Mouse (Mus musculus) right cerebral cortex, postnatal 25 days (tissue): ENCODE results near the gene Lrrc49.

Experiments used
- DNase-seq: peaks from one replicate; pipeline ENCODE4 v3.0.0; 2022

Lrrc49 gene

DNA sequence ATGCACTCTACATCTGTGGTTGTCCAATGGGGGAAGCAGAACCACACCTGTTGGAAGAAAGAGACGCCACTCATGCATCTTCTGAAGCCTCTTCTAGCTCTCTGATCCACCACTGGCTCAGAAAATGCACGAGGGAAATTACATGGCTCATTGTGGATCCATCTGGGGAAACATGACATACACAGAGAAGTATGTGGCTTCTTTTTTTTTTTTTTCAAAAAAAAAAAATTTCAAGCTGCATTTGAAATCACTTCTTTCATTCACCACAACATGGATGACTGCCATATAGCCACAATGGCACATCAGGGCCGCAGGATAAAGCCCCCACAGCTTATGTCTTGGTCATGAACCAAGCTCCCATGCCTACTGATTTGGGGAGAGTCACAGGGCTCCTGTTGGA, 159.7 kb downstream of the Lrrc49 start:
- DNase-seq = no peak

GRCm38 (mm10) chr9:60527836-60528235, 160.1 kb downstream of the Lrrc49 start:
- no peak for DNase-seq

DNA sequence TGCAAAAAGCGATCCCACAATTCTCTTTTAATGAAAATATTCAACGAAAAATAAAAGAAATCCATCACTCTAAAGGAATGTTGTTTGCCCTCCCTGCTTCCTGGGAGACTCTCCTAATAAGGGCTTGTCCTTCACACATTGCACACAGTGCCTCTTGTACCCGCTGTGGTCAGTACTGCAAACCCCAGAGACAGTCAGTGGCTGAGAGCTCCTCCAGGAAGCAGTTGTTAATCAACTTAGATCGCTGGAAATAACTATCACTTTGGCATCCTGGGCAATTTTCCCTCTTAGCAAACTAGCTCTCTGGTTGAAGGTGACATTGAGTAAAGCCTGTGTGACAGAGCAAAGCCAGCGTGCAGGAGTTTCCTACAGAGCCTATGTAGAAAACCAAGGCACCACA, 160.9 kb downstream of the Lrrc49 start:
- DNase-seq = no peak

DNA sequence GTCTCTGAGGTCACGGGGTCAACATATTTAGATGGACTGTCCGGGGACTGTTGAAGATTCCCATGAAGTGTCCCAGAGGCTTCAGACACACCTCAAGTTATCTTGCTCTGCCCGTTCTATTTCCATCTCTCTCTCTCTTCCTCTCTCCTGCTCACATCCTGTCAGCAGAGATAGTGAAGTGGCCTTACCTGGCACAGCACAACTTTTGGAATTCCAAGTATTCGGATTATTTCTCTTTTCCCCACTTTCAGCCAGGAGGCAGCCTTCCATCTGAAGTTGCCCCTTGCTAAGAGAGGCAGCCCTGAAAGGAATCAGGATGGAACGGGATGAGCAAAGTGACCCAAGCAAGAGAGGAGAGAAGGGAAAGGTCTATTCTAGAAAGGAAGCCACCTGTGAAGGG, 161.8 kb downstream of the Lrrc49 start:
- DNase-seq = no peak

DNA sequence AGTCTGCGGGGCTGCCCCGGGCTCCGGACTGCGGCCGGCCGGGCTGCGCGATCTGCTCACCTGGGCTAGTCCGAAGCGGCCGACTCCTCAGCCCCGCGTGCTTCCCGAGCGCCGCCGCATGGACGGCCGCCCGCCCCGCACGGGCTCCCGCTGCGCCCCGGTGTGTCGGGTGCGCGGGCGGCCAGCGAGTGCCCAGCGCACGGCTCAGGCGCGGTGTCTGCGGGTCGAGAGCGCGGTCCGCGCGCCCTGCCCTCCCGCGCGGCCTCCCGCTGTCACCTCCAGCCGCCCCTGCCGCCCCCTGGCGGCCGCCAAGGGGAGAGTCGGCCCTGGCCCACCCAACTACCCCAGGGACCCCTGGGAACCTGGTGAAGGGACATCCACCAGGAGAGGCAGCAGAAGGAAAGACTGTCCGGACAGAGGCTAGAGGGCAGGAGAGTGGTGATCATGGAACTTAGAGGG, 166.1 kb downstream of the Lrrc49 start, which contains the start of gene Thsd4:
Gene Thsd4 (minus strand): TSS at position 241 of the 459 bp plus-strand sequence.
- peak; percentile 27 for DNase-seq

- no peak for DNase-seq
These were observed 166.8 kb downstream of the Lrrc49 start for GRCm38 (mm10) chr9:60521143-60521542.

GRCm38 (mm10) chr9:60519601-60520000, 168.4 kb downstream of the Lrrc49 start:
- no peak for DNase-seq
